Mouse (Mus musculus) ES-Bruce4 (cell line): ENCODE results near the gene Il13.

Source experiments
- CTCF ChIP-seq: IDR thresholded peaks from one replicate; pipeline ENCODE4 v1.8.1; 2011; ENCODE audit warnings: low read depth, low read length
- POLR2A ChIP-seq: IDR thresholded peaks from one replicate; pipeline ENCODE4 v1.8.1; 2011; ENCODE audit warnings: low read length; ENCODE audit not compliant: insufficient read depth

DNA sequence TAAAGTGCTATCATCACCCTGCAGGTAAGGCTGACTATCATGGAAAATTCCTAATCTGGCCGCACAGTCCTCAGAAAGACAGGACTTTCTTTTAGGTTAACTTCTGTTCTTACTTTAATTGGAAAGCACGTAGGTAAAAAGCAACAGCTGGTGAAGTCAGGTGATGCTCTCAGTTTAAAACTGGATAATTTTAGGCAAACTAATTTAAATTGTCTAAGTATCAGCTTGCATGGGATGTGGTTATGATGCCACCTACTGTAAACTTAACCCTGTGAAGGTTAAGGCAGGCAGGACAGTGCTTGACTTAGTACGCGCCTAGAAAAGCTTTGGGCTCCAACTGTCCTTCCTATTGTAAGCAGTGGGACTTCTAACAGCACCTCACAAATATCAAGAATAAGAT lies 36.9 kb upstream of the Il13 start:
- TF ChIP-seq CTCF (no peak), POLR2A (no peak)
